Mouse (Mus musculus) liver, embryonic 13.5 days (tissue): ENCODE measurements around the gene Pdzd2. TPM values are rescaled to one million over a fixed set of nuclear protein-coding genes. Genes with fewer than 3 reads are reported as not detected.
A peak's percentile ranks its signal among the peaks of the same experiment; 100 is the strongest.

Experiments
- ATAC-seq: fragments of 200-750 bp; cut with Nextera tagmentation; 2 replicates; pipeline ENCODE4 v1.8.0; 2017; ENCODE audit warnings: low read depth, mild to moderate bottlenecking, moderate number of reproducible peaks, moderate library complexity
- DNase-seq: peaks from one replicate; pipeline ENCODE4 v3.0.0; 2022
- H3K27ac ChIP-seq: fragments of 300-500 bp; sonication (generic); 2 replicates; pipeline ENCODE4 v1.5.1; 2015; ENCODE audit warnings: moderate library complexity, mild to moderate bottlenecking, inconsistent platforms
- H3K27me3 ChIP-seq: fragments of 300-500 bp; sonication (generic); 2 replicates; pipeline ENCODE4 v1.6.1; 2015; ENCODE audit warnings: mild to moderate bottlenecking, inconsistent platforms
- H3K36me3 ChIP-seq: fragments of 300-500 bp; sonication (generic); 2 replicates; pipeline ENCODE4 v1.6.1; 2015; ENCODE audit warnings: mild to moderate bottlenecking, inconsistent platforms
- H3K4me1 ChIP-seq: fragments of 300-500 bp; sonication (generic); replicated peaks from 2 replicates; pipeline ENCODE4 v1.6.1; 2015; ENCODE audit warnings: inconsistent platforms
- H3K4me2 ChIP-seq: fragments of 300-500 bp; sonication (generic); 2 replicates; pipeline ENCODE4 v1.6.1; 2015; ENCODE audit warnings: inconsistent platforms, mild to moderate bottlenecking, moderate library complexity
- H3K4me3 ChIP-seq: fragments of 300-500 bp; sonication (generic); replicated peaks from 2 replicates; pipeline ENCODE4 v1.5.1; 2015; ENCODE audit warnings: mild to moderate bottlenecking, inconsistent platforms
- H3K9ac ChIP-seq: fragments of 300-500 bp; sonication (generic); 2 replicates; pipeline ENCODE4 v1.6.1; 2015; ENCODE audit warnings: mild to moderate bottlenecking, inconsistent platforms
- H3K9me3 ChIP-seq: fragments of 300-500 bp; sonication (generic); replicated peaks from 2 replicates; pipeline ENCODE4 v1.6.1; 2016; ENCODE audit warnings: inconsistent platforms
- WGBS: fragments of 180-500 bp; shearing (Covaris S2); methylation state at CpG from one replicate; pipeline ENCODE4 v1.1.7; 2015; ENCODE audit not compliant: insufficient replicate concordance; 5-methylcytosine and 5-hydroxymethylcytosine counted together
- polyA plus RNA-seq: library from polyadenylated mRNA; unstranded; fragments of >200 nt; fragmentation: Nextera tagmentation; extraction: Ambion mirVana; gene quantifications from 2 replicates; pipeline ENCODE4 v1.2.1, GENCODE M21; 2015

Gene Pdzd2
- polyA plus RNA-seq, 1 experiment from 2014 or later, result 1.5 TPM

DNA sequence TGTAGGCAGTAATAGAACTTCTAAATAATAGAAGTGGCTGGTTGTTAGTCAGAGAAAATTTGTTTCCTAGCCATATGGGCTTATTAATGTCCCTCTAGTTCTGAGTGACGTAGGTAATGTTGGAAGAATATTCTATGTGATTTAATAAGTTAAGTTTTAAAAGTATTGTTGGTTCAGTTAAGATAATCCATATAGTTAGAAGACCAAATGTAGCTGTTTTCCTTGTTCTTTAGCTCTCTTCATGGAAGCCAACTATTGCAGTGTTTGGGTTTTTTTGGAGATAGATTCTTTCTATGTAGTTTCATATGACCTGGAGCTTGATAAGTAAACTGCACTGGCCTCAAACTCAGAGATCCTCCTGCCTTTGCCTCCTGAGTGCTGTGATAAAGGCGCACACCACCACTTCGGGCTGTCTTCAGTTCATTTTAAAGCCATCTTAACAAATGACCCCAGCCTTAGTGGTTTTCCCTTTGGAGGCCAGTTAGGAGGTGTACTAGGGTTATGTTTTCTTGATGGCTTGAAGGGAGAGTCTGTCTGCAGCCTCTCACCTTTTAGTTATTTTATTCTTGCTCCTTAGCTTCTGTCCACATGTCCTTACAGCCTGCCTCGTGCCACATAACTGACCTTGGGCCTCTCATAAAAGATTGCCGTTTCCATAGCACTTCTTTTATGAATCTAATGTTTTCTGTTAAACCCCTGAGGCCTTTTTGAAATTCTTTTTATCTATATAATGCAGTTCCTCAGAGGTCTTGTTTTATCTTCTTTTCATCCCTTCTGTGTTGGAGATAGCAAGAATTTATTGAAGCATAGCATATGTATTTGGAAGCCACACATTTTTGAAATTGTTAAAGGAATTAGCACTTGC lies 399.0 kb downstream of the Pdzd2 start:
- H3K4me1 ChIP-seq, result peaks cover 63% of the 10 kb centered on the region
- H3K4me3 ChIP-seq, result peak overlapping the region; percentile 39
- peak overlapping the region; percentile 66 for H3K9ac ChIP-seq
- ATAC-seq (peak; percentile 75), DNase-seq (no peak)
- peak overlapping the region; percentile 93 for H3K27ac ChIP-seq
- no peaks in the 10 kb centered on the region for H3K9me3 ChIP-seq
- H3K36me3 ChIP-seq, result peaks cover 26% of the 10 kb centered on the region
- WGBS, result 24% methylated on average over 5 of the region's 5 CpGs
- H3K4me2 ChIP-seq, result peak overlapping the region; percentile 72
- no peaks in the 10 kb centered on the region for H3K27me3 ChIP-seq

- peak overlapping the region; percentile 73 for H3K27ac ChIP-seq
- WGBS, result 33% methylated on average over 3 of the region's 3 CpGs
Measured at GRCm38 (mm10) chr15:12337779-12338137, 402.0 kb downstream of the Pdzd2 start.

GRCm38 (mm10) chr15:12337030-12337778 lies 402.5 kb downstream of the Pdzd2 start:
- H3K9me3 ChIP-seq, result no peaks in the 10 kb centered on the region
- WGBS, result 40% methylated on average over 4 of the region's 4 CpGs
- ATAC-seq (peak; percentile 27), DNase-seq (peak; percentile 52)
- H3K27me3 ChIP-seq, result no peaks in the 10 kb centered on the region
- H3K4me1 ChIP-seq, result peaks cover 87% of the 10 kb centered on the region
- H3K4me2 ChIP-seq, result peak overlapping the region; percentile 25; the same call in 1 of the 2 replicates
- peak overlapping the region; percentile 73 for H3K27ac ChIP-seq
- 0 out of 2 replicates have a peak, but pooled peaks cover 5% of the 10 kb centered on the region for H3K36me3 ChIP-seq
- H3K4me3 ChIP-seq, result no peak overlapping the region
- no peak overlapping the region for H3K9ac ChIP-seq

More at GRCm38 (mm10) chr15:12337779-12338137, 402.0 kb downstream of the Pdzd2 start:
- Histone ChIP-seq H3K4me2 (no peak overlapping the region), H3K9me3 (no peaks in the 10 kb centered on the region), H3K9ac (no peak overlapping the region), H3K4me3 (no peak overlapping the region), H3K4me1 (peaks cover 87% of the 10 kb centered on the region), H3K36me3 (peaks cover under 1% of the 10 kb centered on the region; the same call in 1 of the 2 replicates), H3K27me3 (no peaks in the 10 kb centered on the region)
- no peak for DNase-seq
- no peak for ATAC-seq

- Histone ChIP-seq H3K27ac (peak overlapping the region; percentile 53), H3K4me3 (no peak overlapping the region)
- WGBS, result 70% methylated on average over 4 of the region's 4 CpGs
Measured at GRCm38 (mm10) chr15:12334381-12334780, 405.3 kb downstream of the Pdzd2 start.

DNA sequence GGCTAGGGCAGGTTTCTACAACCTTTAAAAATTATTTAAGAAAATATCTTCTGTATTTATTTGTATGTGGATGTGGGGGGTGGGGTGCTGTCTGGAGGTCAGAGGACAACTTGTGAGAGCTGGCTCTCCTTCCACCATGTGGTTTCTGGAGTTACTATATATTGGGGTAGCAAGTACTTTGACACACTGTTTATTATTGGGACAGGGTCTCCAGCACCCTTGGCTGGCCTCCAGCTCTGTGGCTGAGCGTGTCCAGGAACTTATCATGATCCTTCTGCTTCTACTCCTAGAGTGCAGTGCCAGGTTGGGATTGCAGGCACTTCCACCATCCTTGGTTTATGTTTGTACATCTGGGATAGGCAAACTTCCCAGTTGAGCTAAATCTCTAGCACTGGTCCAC lies 408.4 kb downstream of the Pdzd2 start:
- Histone ChIP-seq H3K9ac (no peak overlapping the region), H3K36me3 (peaks cover 13% of the 10 kb centered on the region; the same call in 1 of the 2 replicates), H3K4me1 (peaks cover 69% of the 10 kb centered on the region), H3K27ac (no peak overlapping the region), H3K9me3 (no peaks in the 10 kb centered on the region), H3K27me3 (no peaks in the 10 kb centered on the region), H3K4me3 (no peak overlapping the region), H3K4me2 (no peak overlapping the region)
- ATAC-seq, result no peak
- WGBS, result 67% methylated on average over 1 of the region's 1 CpGs
- DNase-seq, result no peak

More at GRCm38 (mm10) chr15:12334381-12334780, 405.3 kb downstream of the Pdzd2 start:
- DNase-seq, result no peak
- Histone ChIP-seq H3K9me3 (no peaks in the 10 kb centered on the region), H3K27me3 (no peaks in the 10 kb centered on the region), H3K36me3 (0 out of 2 replicates have a peak, but pooled peaks cover 5% of the 10 kb centered on the region), H3K4me1 (peaks cover 88% of the 10 kb centered on the region), H3K4me2 (no peak overlapping the region), H3K9ac (peak overlapping the region; percentile 23; the same call in 1 of the 2 replicates)
- no peak for ATAC-seq

DNA sequence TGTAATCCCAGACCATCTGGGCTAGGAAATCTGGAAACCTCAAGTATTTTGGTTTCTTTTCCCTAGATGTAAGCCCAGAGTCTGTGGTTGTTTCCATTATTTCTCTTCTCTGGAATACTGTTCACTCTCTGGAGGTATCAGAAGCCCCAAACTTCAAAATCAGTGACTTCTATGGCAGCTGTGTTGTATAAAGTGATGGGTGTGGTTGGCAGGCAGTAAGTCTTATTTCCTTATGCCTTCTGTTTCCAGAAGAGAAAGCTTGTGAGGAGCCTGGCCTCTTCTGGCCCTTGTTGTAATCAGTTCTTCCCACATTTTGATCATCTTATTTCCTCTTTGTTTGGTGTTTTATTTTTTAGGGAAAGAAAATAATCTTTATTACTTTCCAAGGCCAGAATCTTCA lies 408.8 kb downstream of the Pdzd2 start:
- ATAC-seq (no peak), DNase-seq (no peak)
- Histone ChIP-seq H3K4me1 (peaks cover 69% of the 10 kb centered on the region), H3K36me3 (peaks cover 17% of the 10 kb centered on the region), H3K27me3 (no peaks in the 10 kb centered on the region), H3K9me3 (no peaks in the 10 kb centered on the region), H3K27ac (no peak overlapping the region), H3K4me2 (no peak overlapping the region), H3K4me3 (no peak overlapping the region), H3K9ac (no peak overlapping the region)

DNA sequence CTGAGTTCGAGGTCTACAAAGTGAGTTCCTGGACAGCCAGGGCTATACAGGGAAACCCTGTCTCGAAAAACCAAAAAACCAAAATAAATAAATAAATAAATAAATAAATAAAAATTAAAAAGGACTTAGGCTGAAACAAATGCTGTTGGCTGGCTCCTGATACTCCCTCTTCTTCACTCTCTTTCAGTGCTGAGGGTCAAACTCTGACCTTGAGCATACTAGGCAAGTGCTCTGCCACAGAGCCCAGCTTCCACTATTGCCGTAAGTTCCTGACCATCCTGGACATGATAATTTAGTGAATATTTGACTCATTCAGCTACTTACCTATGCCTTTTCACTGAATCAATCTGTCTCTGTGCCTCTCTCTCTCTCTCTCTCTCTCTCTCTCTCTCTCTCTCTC lies 409.3 kb downstream of the Pdzd2 start:
- no peak overlapping the region for H3K4me2 ChIP-seq
- no peak for ATAC-seq
- WGBS, result 80% methylated on average over 3 of the region's 3 CpGs
- no peak overlapping the region for H3K9ac ChIP-seq
- H3K9me3 ChIP-seq, result no peaks in the 10 kb centered on the region
- DNase-seq, result no peak
- peaks cover 70% of the 10 kb centered on the region for H3K4me1 ChIP-seq
- H3K4me3 ChIP-seq, result no peak overlapping the region
- no peaks in the 10 kb centered on the region for H3K27me3 ChIP-seq
- no peak overlapping the region for H3K27ac ChIP-seq
- peaks cover 22% of the 10 kb centered on the region for H3K36me3 ChIP-seq

DNA sequence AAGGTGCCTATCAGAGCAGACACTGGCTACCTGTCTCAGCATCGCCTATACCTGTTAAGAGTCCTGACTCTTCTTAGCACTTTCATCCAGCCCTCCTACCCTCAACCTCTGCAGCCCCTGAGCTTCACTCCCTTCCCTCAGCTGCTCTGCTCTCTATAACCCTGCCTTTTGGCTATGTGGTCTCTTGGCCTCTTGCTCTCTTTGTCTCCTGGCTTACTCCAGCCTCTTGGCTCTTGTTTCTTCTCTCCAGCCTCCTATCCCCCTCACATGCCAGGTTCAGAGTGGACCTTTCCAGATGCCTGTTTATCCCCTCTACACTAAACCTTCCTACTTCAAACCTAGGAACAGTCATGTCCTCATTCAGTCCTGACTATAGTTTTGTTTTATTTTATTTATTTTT lies 415.4 kb downstream of the Pdzd2 start:
- Histone ChIP-seq H3K9ac (peak overlapping the region; percentile 12; the same call in 1 of the 2 replicates), H3K27ac (peak overlapping the region; percentile 27), H3K4me2 (peak overlapping the region; percentile 36), H3K9me3 (no peaks in the 10 kb centered on the region), H3K4me1 (peaks cover 50% of the 10 kb centered on the region), H3K27me3 (peaks cover 5% of the 10 kb centered on the region; the same call in 1 of the 2 replicates), H3K4me3 (0 out of 2 replicates have a peak overlapping the region, but pooled peaks have one; percentile 99), H3K36me3 (peaks cover 18% of the 10 kb centered on the region)
- ATAC-seq, result no peak
- 83% methylated on average over 1 of the region's 1 CpGs for WGBS
- no peak for DNase-seq

GRCm38 (mm10) chr15:12322676-12323402 lies 416.9 kb downstream of the Pdzd2 start:
- 11% methylated on average over 9 of the region's 9 CpGs for WGBS
- H3K4me2 ChIP-seq, result peak overlapping the region; percentile 83
- peaks cover 5% of the 10 kb centered on the region; the same call in 1 of the 2 replicates for H3K27me3 ChIP-seq
- peak overlapping the region; percentile 99 for H3K4me3 ChIP-seq
- ATAC-seq, result no peak
- H3K4me1 ChIP-seq, result peaks cover 48% of the 10 kb centered on the region
- DNase-seq, result no peak
- H3K9me3 ChIP-seq, result no peaks in the 10 kb centered on the region
- H3K9ac ChIP-seq, result peak overlapping the region; percentile 99
- H3K27ac ChIP-seq, result peak overlapping the region; percentile 94
- peaks cover 16% of the 10 kb centered on the region for H3K36me3 ChIP-seq

GRCm38 (mm10) chr15:12321788-12322621 lies 417.7 kb downstream of the Pdzd2 start, which contains the start of gene 1810049J17Rik:
1810049J17Rik (minus strand) TSS chr15:12321899.
- Histone ChIP-seq H3K4me3 (peak within 1 kb of the TSS; percentile 99), H3K4me1 (peaks cover 49% of the 10 kb centered on the region), H3K9ac (peak within 1 kb of the TSS; percentile 99), H3K36me3 (peaks cover 10% of the 10 kb centered on the region), H3K9me3 (no peaks in the 10 kb centered on the region), H3K4me2 (peak within 1 kb of the TSS; percentile 85), H3K27ac (peak within 1 kb of the TSS; percentile 94), H3K27me3 (peaks cover 5% of the 10 kb centered on the region; the same call in 1 of the 2 replicates)
- DNase-seq (peak; percentile 52), ATAC-seq (peak; percentile 51)
- WGBS, result under 1% methylated on average over 70 of the region's 70 CpGs
